Mouse (Mus musculus): Measurements from ENCODE around the gene Atxn7l1. TPM values are rescaled to one million over a fixed set of nuclear protein-coding genes. Genes with fewer than 3 reads are reported as not detected.
A peak's percentile ranks its signal among the peaks of the same experiment; 100 is the strongest.

The Atxn7l1 gene
- total RNA-seq, 2 experiments from 2014 or later, result 13.9 to 15.4 TPM

- DNase-seq, result peak; percentile 48
- intact Hi-C loops (cut with DNase I; ENCODE audit: low total_unique reads), result no loop called here
These were observed 154.6 kb downstream of the Atxn7l1 start for GRCm38 (mm10) chr12:33302070-33302469.

DNA sequence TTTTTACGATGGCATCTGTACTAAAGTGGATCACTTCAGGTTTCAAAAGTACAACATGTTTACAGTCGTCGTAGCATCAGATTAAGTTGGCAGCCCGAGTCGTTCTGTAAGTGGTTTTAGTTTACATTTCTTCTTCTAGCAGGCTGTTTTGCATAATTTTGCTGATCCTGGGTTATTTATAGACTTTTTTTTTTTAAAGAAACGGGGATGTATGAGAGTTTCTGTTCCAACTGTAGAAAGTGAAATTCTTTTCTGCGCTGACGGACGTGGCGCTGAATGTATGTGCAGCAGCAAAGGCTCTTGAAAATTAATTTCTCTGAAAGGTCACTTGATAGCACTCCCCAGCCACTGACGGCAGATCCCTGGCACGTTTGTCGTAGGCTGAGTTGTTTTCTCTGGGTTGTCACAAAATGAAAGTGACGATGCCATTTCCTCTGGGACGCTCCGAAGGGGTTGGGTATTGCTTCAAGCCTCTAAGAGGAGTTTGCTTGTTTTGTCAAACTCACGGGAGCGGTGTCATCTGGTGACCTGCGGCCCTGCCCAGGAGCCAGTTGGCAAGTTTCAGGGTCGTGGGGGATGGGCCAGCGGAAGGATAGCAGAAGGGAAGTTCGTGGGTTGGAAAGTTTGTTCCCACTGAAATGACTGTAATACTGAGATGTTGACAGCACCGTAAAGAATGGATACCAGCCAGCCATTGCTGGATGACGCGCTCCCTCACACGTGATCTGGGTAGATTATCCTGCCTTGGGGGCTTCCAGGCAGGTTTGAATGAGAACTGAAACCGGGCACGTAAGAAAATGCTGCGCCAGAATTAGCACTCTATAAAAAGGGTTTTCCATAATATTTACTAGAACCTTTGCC lies 155.3 kb downstream of the Atxn7l1 start:
- intact Hi-C loops (cut with DNase I; ENCODE audit: low total_unique reads), result no loop called here
- peak; percentile 67 for DNase-seq

DNA sequence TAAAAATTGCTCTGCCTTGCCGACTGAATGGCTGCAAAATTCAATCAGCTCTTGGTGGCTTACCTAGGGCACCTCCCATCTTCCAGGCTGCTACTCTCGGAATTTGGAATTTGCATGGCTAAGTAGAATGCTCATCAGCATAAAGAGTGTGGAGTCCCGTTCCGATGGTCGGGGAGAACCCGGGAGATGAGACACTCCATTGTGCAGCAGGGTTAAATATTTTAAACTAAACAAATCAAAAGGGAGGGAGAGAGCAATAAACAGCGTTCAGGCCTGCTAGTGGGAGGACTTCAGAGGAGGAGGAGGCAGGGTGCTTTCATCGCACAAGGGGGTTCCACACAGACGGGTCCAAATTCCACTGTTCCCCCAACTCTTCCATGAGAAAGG lies 155.9 kb downstream of the Atxn7l1 start:
- DNase-seq, result no peak
- intact Hi-C loops (cut with DNase I; ENCODE audit: low total_unique reads), result no loop called here

DNA sequence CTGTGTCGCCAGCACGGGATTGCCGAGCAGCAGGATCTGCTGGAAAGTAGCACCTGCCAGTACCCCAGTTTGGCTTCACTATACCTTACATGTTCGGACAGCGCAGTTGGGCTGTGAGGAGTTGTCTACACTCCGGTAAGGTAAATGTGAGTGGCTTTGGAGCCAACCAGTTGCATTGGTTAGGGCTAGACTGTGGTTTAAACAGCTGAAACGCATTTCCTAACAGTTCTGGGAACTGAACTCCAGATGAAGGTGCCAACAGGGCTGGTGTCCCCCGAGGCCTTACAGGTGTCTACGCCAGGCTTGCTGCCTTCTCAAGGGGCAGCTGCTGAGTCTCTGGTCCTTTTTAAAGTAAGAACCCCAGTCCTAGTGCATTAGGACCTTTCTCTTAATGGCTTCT lies 157.6 kb downstream of the Atxn7l1 start:
- intact Hi-C loops (cut with DNase I; ENCODE audit: low total_unique reads), result no loop called here
- DNase-seq, result no peak

DNA sequence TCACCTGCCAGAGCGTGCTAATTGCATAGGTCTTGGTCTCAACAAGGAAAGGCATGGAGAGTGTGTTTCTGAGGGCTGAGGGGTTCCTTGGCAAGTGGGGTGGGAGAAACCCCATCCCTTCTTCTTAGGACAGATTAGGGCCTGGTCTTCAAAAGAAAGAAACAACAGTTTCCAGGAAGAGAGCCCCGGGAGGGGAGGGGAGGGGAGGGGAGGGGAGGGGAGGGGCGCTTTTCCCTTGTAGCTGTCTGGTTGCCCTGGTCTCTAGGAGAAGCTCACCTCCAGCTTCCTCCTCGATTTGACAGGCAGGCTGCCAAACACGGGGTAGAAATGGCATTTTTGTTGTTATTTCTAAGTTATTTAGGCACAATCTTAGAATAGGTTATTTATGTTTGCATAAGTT lies 159.0 kb downstream of the Atxn7l1 start:
- intact Hi-C loops (cut with DNase I; ENCODE audit: low total_unique reads), result no loop called here
- no peak for DNase-seq

GRCm38 (mm10) chr12:33308668-33309067 lies 161.2 kb downstream of the Atxn7l1 start:
- DNase-seq, result no peak
- intact Hi-C loops (cut with DNase I; ENCODE audit: low total_unique reads), result no loop called here

- intact Hi-C loops (cut with DNase I; ENCODE audit: low total_unique reads), result no loop called here
- DNase-seq, result peak; percentile 84
These were observed 166.6 kb downstream of the Atxn7l1 start for GRCm38 (mm10) chr12:33313828-33314671.

- no peak for DNase-seq
- intact Hi-C loops (cut with DNase I; ENCODE audit: low total_unique reads), result no loop called here
These were observed 167.6 kb downstream of the Atxn7l1 start for GRCm38 (mm10) chr12:33314924-33315643.

DNA sequence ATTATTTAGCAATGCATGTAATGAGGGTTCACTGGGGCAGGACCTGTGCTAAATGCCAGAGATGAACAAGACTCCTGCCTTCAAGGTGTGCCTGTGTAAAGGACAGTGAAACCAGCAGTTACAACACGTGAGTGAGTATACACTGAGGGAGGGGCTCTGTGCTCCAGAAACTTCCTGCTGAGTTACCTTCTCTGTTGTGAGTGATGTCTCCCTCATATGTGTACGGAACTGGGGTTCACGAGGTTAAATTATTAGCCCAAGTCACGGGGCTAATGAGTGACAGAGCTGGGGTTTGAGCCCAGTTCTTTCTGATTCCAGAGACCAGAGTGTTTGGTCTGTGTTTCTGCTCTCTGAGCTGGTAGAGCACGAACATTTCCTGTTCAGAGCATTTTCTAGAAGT lies 168.3 kb downstream of the Atxn7l1 start:
- intact Hi-C loops (cut with DNase I; ENCODE audit: low total_unique reads), result no loop called here
- no peak for DNase-seq

GRCm38 (mm10) chr12:33317792-33318530 lies 170.5 kb downstream of the Atxn7l1 start:
- intact Hi-C loops (cut with DNase I; ENCODE audit: low total_unique reads), result no loop called here
- no peak for DNase-seq

DNA sequence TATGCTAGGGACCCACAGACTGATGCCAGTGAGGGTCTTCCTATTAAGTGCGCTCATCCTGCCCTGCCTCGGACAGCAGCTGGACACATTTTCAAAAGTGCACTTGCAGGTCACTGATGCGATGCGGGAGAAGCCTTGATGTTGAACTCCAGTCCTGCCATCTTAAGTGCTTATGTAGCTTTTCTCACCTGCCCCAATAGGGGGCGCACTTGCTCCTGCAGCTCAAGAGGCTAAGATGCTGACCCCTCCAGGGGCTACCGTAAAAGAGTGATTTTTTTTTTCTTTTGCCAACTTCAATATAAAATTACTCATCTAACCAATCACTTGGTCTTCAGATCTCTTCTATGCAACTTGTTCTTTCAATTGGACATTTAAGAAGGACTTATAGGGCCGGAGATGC lies 175.1 kb downstream of the Atxn7l1 start:
- intact Hi-C loops (cut with DNase I; ENCODE audit: low total_unique reads), result no loop called here
- no peak for DNase-seq

DNA sequence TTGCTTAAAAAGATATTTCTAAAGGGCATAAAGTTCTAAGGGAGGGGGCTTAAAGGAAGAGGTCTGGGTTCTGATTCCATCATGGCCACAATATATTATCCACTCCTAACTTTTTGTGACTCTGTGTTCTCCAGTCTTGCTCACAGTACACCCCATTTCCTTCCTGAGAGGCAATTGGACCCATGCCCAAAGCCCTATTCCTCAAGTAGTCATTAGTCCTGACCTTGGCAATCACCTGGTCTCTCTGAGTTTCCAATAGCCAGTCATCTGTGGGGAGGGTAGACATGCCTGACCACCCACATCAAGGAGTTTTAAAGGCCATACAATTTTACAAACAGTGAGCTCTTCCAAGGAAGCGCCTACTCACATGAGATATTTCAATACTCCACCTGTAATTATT lies 176.3 kb downstream of the Atxn7l1 start:
- DNase-seq, result no peak
- intact Hi-C loops (cut with DNase I; ENCODE audit: low total_unique reads), result no loop called here

DNA sequence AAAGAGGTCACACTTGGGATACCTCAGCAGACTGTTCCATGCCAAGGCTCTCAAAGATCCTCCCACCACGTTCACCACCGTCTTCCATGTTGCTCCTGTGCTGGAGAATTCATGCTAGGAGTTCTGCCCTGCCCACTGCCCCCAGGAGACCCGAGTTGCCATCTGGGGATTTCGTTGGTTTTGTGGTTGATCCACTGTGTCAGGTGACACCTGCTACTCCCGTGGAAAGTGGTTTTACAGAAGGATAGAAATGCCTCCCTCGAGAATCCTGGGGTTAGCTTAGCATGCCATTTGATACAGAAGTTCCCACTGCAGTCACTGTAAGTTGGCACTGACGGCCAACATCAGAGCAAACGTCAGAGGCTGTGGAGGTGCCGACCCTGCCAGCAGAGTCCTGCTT lies 177.9 kb downstream of the Atxn7l1 start:
- intact Hi-C loops (cut with DNase I; ENCODE audit: low total_unique reads), result no loop called here
- no peak for DNase-seq

DNA sequence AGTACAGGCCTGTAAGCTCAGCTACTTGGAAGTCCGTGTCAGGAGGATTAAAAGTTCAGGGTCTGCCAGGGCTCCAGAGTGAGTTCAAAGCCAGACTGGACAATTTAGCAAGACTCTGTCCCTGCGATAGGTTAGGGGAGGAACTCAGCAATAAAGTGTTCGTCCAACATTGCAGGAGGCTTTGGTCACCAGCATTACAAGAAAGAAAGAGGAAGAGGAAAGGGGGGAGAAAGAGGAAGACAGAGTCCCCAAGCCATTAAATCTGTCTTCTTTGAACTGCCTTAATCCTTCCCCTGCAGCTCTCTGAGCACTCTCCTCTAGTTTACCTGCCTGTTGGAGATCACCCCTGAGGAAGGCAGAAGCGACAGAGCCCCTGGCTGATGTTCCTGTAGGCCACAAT lies 184.6 kb downstream of the Atxn7l1 start:
- intact Hi-C loops (cut with DNase I; ENCODE audit: low total_unique reads), result loop anchor here (5.0 kb wide), 2 partner anchors 50 to 305 kb away; no protein-coding TSS in a partner anchor
- DNase-seq, result no peak

DNA sequence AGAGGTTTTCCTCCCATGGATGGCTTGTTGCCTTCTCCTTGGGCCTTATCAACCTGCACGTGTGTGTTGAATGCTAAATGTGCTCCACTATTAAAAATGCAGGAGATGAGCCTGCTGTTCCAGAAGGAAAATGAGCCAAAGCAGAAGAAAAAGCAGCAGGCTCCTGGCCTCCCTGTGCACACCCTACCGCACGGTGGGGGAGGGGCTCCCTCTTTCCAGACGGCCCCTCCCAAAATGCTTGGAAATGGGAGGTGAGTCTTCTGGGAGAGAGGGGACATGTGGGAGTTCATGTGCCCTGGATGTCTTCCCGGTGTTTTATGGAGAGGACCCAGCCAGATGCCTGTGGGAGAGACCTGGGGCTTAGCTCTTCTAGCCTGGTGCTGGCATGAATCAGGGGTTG lies 185.3 kb downstream of the Atxn7l1 start:
- no peak for DNase-seq
- intact Hi-C loops (cut with DNase I; ENCODE audit: low total_unique reads), result loop anchor here (5.0 kb wide), 2 partner anchors 50 to 305 kb away; no protein-coding TSS in a partner anchor

- peak; percentile 85 for DNase-seq
- intact Hi-C loops (cut with DNase I; ENCODE audit: low total_unique reads), result loop anchor here (5.0 kb wide), 2 partner anchors 52 to 307 kb away; no protein-coding TSS in a partner anchor
These were observed 186.4 kb downstream of the Atxn7l1 start for GRCm38 (mm10) chr12:33333914-33334313.

GRCm38 (mm10) chr12:33334511-33334910 lies 187.0 kb downstream of the Atxn7l1 start:
- intact Hi-C loops (cut with DNase I; ENCODE audit: low total_unique reads), result loop anchor here (5.0 kb wide), 2 partner anchors 52 to 307 kb away; no protein-coding TSS in a partner anchor
- DNase-seq, result no peak

DNA sequence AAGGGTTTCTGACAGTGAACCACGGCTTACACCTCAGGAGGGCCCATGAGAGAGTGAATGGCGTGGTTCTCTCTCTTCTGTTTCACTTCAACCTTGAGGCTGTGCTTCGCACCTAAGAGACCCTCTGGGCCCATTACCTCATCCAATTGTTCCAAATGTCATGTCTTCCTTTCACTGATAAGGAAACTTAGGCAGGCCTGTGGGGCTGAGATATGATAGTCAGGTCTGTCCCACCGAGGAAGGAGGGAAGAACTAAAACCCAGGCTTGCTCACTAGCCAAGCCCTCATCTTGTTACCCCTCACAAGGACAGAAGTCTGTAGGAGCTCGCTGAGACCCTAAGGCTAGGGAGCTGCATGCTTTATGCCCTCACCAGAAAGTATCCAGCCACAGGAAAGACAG lies 187.5 kb downstream of the Atxn7l1 start:
- no peak for DNase-seq
- intact Hi-C loops (cut with DNase I; ENCODE audit: low total_unique reads), result loop anchor here (5.0 kb wide), 2 partner anchors 53 to 308 kb away; no protein-coding TSS in a partner anchor

GRCm38 (mm10) chr12:33335410-33335809 lies 187.9 kb downstream of the Atxn7l1 start:
- DNase-seq, result no peak
- intact Hi-C loops (cut with DNase I; ENCODE audit: low total_unique reads), result no loop called here

Data from gastrocnemius, postnatal 14 days (tissue).